Mouse (Mus musculus) spleen, adult 2 months (tissue): ENCODE data around the gene Tada2b. TPM values are rescaled to one million over a fixed set of nuclear protein-coding genes. Genes with fewer than 3 reads are reported as not detected.

Experiments used
- DNase-seq, 2 experiments: peaks; one replicate each; pipeline versions ENCODE4 v3.0.0 to v3.0.0-alpha.2; 2012 to 2021; ENCODE audit warnings: low spot score in 2 of 2, low read depth in 1 of 2
- H3K27ac ChIP-seq: fragments of 200-500 bp; 2 replicates; pipeline ENCODE4 v1.5.1; 2012; ENCODE audit warnings: low read length, inconsistent platforms; ENCODE audit not compliant: insufficient read depth
- H3K27me3 ChIP-seq: fragments of 200-500 bp; 2 replicates; pipeline ENCODE4 v1.6.1; 2012; ENCODE audit warnings: mild to moderate bottlenecking, moderate library complexity, low read length, inconsistent platforms; ENCODE audit not compliant: control insufficient read depth, insufficient read depth
- H3K36me3 ChIP-seq: fragments of 200-500 bp; 2 replicates; pipeline ENCODE4 v1.6.1; 2012; ENCODE audit warnings: mild to moderate bottlenecking, low read length, inconsistent platforms; ENCODE audit not compliant: control insufficient read depth, insufficient read depth
- H3K4me1 ChIP-seq: fragments of 200-500 bp; 2 replicates; pipeline ENCODE4 v1.6.1; 2011; ENCODE audit warnings: inconsistent platforms; ENCODE audit not compliant: control insufficient read depth, insufficient read depth, insufficient read length
- H3K4me3 ChIP-seq: fragments of 200-500 bp; 2 replicates; pipeline ENCODE4 v1.5.1; 2011; ENCODE audit warnings: mild to moderate bottlenecking, inconsistent platforms; ENCODE audit not compliant: insufficient read depth, insufficient read length; ENCODE audit errors: extremely low read depth
- CTCF ChIP-seq: fragments of 200-500 bp; IDR thresholded peaks from 2 replicates; pipeline ENCODE4 v1.5.1; 2011; ENCODE audit warnings: mild to moderate bottlenecking, inconsistent platforms; ENCODE audit not compliant: insufficient read depth, insufficient read length, insufficient replicate concordance; ENCODE audit errors: extremely low read depth
- POLR2A ChIP-seq: fragments of 200-500 bp; IDR thresholded peaks from 2 replicates; pipeline ENCODE4 v1.6.1; 2011; ENCODE audit warnings: low read depth, low read length, inconsistent platforms
- WGBS: fragments of 180-500 bp; shearing (Covaris S2); methylation state at CpG from one replicate; pipeline ENCODE4 v1.1.7; 2018; 5-methylcytosine and 5-hydroxymethylcytosine counted together
- polyA plus RNA-seq: library from polyadenylated mRNA; depleted of rRNA; stranded (reverse); fragments of >200 nt; gene quantifications from 2 replicates; pipeline ENCODE4 v1.2.3, GENCODE M21; 2012

Gene Tada2b
- polyA plus RNA-seq, 1 experiment = 10.3 TPM

DNA sequence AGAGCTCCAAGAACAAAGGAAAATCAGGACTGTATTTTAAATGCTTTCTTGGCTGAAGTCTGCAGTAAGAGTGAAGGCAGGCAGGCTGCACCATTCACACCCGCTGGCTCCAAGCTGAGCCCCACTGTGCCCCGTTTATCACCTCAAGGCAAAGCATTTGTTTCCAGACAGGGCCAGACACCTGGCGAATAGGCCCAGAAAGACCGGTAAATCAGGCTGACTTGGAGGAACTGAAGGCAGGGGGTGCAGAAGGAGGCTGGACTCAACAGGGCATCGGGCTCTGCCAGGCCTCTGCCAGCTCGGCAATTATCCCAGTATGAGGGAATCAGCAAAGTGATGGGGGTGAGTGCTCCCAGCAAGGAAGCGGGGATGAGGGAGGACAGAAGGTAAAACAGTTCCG, 39.1 kb downstream of the Tada2b start:
- Histone ChIP-seq H3K36me3 (no peaks in the 10 kb centered on the region), H3K4me1 (no peaks in the 10 kb centered on the region), H3K27ac (no peak overlapping the region), H3K4me3 (no peak overlapping the region), H3K27me3 (no peaks in the 10 kb centered on the region)
- no peak for TF ChIP-seq CTCF
- no peak for TF ChIP-seq POLR2A
- 47% methylated on average over 8 of the region's 8 CpGs for WGBS
- DNase-seq = no peak

DNA sequence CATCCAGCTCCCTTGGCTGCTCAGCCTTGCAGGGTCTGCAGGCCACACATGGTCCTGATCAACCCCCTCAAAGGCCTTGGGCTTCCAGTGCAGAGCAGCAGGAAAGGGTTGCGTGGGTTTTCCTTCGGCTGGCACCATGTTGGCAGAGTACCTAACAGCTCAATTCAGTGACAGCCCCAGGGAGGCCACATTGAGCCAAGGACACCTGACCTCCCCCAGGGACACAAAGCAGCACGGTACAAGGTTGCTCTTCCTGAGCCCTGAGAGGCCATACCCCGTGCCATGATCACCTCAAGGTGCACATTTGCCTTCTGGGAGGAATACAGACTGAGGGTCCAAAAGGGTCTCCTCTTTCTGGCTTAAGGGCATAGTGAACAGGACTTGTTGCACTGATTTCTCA, 39.5 kb downstream of the Tada2b start:
- WGBS = 57% methylated on average over 4 of the region's 4 CpGs
- H3K27me3 ChIP-seq = no peaks in the 10 kb centered on the region
- no peak overlapping the region for H3K27ac ChIP-seq
- no peak overlapping the region for H3K4me3 ChIP-seq
- TF ChIP-seq POLR2A (no peak), CTCF (no peak)
- H3K36me3 ChIP-seq = no peaks in the 10 kb centered on the region
- no peak for DNase-seq
- H3K4me1 ChIP-seq = no peaks in the 10 kb centered on the region

DNA sequence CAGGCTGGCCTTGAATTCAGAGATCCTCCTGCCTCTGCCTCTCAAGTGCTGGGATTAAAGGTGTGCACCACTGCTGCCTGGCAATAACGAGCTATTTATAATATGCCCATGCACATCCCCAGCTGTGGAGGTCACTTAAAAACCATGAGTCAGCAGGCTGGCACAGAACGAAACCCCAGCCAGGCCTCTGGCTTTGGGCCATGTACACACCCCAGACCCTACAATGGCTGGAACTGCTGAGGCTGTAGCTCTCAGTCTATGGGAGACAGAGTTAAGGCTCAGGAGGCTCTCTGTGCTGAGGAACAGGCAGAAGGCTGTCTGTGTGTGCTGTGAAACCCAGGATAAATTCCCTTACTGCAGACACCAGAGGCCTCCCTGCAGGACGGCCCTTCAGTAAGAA, 43.3 kb downstream of the Tada2b start:
- no peak for TF ChIP-seq POLR2A
- no peak for TF ChIP-seq CTCF
- H3K4me3 ChIP-seq = no peak overlapping the region
- H3K27ac ChIP-seq = no peak overlapping the region
- no peaks in the 10 kb centered on the region for H3K27me3 ChIP-seq
- no peaks in the 10 kb centered on the region for H3K36me3 ChIP-seq
- 59% methylated on average over 3 of the region's 3 CpGs for WGBS
- DNase-seq = no peak
- H3K4me1 ChIP-seq = no peaks in the 10 kb centered on the region

DNA sequence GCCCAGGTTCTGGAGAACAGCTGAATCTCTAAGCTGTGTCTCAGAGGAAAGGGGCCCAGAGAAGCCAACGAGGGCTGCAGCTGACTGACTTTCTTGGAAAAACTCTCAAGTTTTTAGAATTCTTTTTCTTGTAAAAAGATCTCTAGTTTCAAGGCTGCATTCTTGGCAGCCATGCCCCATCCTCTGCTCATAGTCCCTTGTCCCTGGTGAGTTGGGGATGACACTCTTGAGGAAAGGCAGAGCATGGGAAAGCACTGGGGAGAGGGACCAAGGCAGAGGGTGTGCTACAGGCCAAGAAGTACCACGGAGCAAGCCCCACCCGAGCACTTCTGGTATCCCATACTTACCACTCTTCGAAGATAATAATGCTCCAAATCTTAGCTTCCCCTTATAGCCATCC, 47.2 kb downstream of the Tada2b start:
- TF ChIP-seq POLR2A (no peak), CTCF (no peak)
- 67% methylated on average over 4 of the region's 4 CpGs for WGBS
- DNase-seq = no peak
- Histone ChIP-seq H3K27ac (no peak overlapping the region), H3K4me1 (peaks cover 2% of the 10 kb centered on the region; the same call in 1 of the 2 replicates), H3K27me3 (no peaks in the 10 kb centered on the region), H3K4me3 (no peak overlapping the region), H3K36me3 (no peaks in the 10 kb centered on the region)

DNA sequence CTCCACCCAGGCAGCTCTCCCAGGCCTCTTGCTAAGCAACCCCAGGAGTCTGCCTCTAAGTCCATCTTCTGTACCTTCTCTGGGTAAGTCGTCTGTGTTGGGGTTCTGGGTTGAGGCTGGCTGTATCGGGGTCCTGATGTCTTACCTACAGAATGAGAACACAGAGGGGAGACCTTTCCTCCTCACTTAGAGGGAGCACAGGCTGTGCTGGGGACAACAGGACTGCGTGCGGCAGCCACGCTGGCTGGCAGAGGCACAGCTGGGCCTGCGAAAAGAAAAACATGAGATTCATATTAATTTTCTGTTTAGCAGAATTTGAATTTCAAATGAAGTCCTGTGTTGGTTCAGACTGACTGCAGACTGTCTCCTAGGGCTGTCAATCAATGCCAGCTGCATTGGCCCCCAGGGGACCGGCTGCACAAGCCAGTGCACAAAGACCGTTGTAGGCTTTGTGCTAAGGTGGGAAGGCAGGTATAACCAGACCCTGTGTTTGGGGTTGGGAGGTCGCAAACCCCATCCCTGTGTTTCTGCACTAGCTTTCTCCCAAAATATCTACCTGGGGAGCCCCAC, 49.6 kb downstream of the Tada2b start:
- no peaks in the 10 kb centered on the region for H3K36me3 ChIP-seq
- H3K27me3 ChIP-seq = no peaks in the 10 kb centered on the region
- H3K4me3 ChIP-seq = no peak overlapping the region
- peaks cover 2% of the 10 kb centered on the region; the same call in 1 of the 2 replicates for H3K4me1 ChIP-seq
- 38% methylated on average over 9 of the region's 9 CpGs for WGBS
- TF ChIP-seq CTCF (no peak), POLR2A (no peak)
- no peak for DNase-seq
- no peak overlapping the region for H3K27ac ChIP-seq

DNA sequence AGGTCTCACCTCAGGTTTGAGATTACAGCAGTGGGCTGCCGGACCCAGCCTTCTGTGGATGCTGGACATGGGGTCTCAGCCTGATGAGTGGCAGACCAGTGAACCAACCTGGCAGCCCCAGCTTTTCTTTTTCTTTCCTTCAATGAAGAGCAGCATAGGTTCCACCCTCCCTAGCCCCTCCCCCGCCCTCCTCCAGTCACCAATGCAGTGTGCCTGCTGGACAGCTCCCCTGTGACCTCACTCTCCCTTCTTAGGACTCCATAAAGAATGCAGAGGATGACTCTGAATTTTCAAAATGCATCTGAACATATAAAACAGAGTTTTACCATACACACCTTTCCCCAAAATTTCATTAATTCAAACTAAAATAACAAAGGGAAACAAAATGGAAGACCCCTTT, 52.4 kb downstream of the Tada2b start:
- Histone ChIP-seq H3K4me3 (no peak overlapping the region), H3K27ac (no peak overlapping the region), H3K36me3 (no peaks in the 10 kb centered on the region), H3K27me3 (no peaks in the 10 kb centered on the region), H3K4me1 (peaks cover 2% of the 10 kb centered on the region; the same call in 1 of the 2 replicates)
- DNase-seq = no peak
- no peak for TF ChIP-seq POLR2A
- TF ChIP-seq CTCF = no peak
- whole genome bisulfite sequencing = 73% methylated on average over 2 of the region's 2 CpGs

- H3K36me3 ChIP-seq = no peaks in the 10 kb centered on the region
- 78% methylated on average over 3 of the region's 3 CpGs for WGBS
- H3K4me1 ChIP-seq = peaks cover 2% of the 10 kb centered on the region; the same call in 1 of the 2 replicates
- TF ChIP-seq POLR2A (no peak), CTCF (no peak)
- no peaks in the 10 kb centered on the region for H3K27me3 ChIP-seq
- no peak overlapping the region for H3K4me3 ChIP-seq
- no peak overlapping the region for H3K27ac ChIP-seq
- no peak for DNase-seq
These were observed 54.5 kb downstream of the Tada2b start for GRCm38 (mm10) chr5:36429551-36429950.
